Mouse (Mus musculus) gastrocnemius, adult 2 months (tissue): ENCODE results near the gene Dglucy. TPM values are rescaled to one million over a fixed set of nuclear protein-coding genes. Genes with fewer than 3 reads are reported as not detected.

ENCODE experiments used
- DNase-seq: peaks from one replicate; pipeline ENCODE4 v3.0.0; 2022
- H3K27ac ChIP-seq: fragments of 200-600 bp; 2 replicates; pipeline ENCODE4 v1.8.1; 2022; ENCODE audit warnings: mild to moderate bottlenecking
- H3K4me3 ChIP-seq: fragments of 200-600 bp; 2 replicates; pipeline ENCODE4 v1.8.1; 2022; ENCODE audit warnings: mild to moderate bottlenecking, moderate library complexity
- CTCF ChIP-seq: fragments of 200-600 bp; IDR thresholded peaks from 2 replicates; pipeline ENCODE4 v1.8.1; 2022; ENCODE audit warnings: antibody characterized with exemption, mild to moderate bottlenecking, moderate library complexity
- intact Hi-C: fragments of 180-260 bp; cut with DNase I; formaldehyde crosslinking; loops from one replicate; pipeline ENCODE4 v1.15.1; 2025
- total RNA-seq, 2 experiments: library from RNA; stranded (reverse); gene quantifications; 2 replicates each; pipeline ENCODE4 v1.2.3; 2021

The Dglucy gene
- total RNA-seq, 2 experiments from 2014 or later = 19.1 to 21.6 TPM

DNA sequence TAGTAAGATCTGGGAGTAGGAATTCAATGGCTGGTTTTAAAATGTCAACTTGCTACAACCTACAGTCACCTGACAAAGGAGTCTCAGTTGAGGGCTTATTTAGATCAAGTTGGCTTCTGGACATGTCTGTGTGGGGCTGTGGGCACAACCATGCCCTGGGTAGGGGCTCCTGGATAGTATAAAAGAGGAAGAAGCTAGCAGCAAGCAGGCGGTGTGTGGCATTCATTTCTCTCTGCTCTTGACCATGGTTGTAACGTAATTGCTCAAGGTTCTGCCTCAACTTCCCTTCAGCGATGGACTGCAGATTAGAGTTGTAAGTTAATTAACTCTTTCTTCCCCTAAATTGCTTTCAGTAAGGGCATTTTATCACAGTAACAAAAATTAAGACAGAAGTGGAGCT is 73.5 kb downstream of the Dglucy start:
- TF ChIP-seq CTCF = no peak
- no peak for DNase-seq
- Histone ChIP-seq H3K27ac (no peak overlapping the region), H3K4me3 (no peak overlapping the region)
- intact Hi-C loops = loop anchor here (10.0 kb wide), 1 partner anchor 182 kb away; no protein-coding TSS in a partner anchor

DNA sequence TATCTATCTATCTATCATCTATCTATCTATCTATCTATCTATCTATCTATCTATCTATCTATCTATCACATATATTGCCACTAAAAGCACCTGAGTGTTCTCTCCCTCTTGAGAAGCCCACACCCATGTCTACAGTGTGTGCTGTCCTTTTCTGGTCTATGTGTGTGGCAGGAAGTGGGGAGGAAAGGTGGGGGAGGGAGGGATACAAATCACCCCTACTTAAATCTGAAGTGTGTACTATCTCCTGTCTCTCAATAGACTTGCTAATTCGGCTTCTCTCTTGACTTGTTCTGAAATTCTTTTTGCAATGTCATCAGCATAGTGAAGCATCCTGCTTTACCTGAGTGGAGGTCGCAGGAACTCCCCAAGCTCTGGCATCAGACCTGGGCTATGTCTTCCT is 77.5 kb downstream of the Dglucy start:
- no peak for TF ChIP-seq CTCF

GRCm38 (mm10) chr12:100857791-100858190 is 78.9 kb downstream of the Dglucy start:
- intact Hi-C loops = loop anchor here (10.0 kb wide), 1 partner anchor 177 kb away; no protein-coding TSS in a partner anchor
- H3K4me3 ChIP-seq = no peak overlapping the region
- no peak for TF ChIP-seq CTCF

More for the DNA sequence above, 77.5 kb downstream of the Dglucy start:
- intact Hi-C loops = loop anchor here (10.0 kb wide), 1 partner anchor 178 kb away; no protein-coding TSS in a partner anchor
- Histone ChIP-seq H3K27ac (no peak overlapping the region), H3K4me3 (no peak overlapping the region)
- no peak for DNase-seq

GRCm38 (mm10) chr12:100862272-100862671 is 83.4 kb downstream of the Dglucy start:
- Histone ChIP-seq H3K4me3 (no peak overlapping the region), H3K27ac (no peak overlapping the region)
- intact Hi-C loops = no loop called here
- no peak for TF ChIP-seq CTCF
- DNase-seq = no peak

More at GRCm38 (mm10) chr12:100857791-100858190, 78.9 kb downstream of the Dglucy start:
- DNase-seq = no peak
- H3K27ac ChIP-seq = no peak overlapping the region

DNA sequence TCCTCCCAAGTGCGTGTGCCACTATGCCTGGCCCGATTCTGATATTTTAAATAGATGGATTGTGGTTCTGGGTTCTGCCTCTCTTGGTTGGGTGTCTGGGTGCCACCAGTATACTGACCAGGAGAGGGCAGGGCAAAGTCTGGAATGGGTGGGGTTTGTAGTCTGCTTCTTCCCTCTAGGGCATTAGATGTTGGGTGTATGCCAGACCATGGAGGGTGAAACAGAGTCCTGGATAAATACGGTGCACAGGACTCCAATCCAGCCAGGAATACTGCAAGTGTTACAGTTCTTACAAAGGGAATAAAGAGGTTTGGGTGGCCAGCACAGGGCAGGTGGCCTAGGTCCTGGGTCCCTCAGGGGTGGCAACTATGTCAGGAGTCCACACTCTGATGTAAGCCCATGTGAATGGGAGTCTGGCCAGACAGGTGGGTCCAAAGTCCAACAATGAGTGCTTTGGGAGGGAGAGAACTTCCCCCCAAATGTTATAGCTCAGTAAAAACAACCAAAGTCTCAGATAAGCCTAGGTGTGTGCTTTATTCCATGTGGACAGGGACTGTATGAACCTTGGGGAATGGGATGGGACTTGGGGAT is 84.1 kb downstream of the Dglucy start:
- DNase-seq = no peak

DNA sequence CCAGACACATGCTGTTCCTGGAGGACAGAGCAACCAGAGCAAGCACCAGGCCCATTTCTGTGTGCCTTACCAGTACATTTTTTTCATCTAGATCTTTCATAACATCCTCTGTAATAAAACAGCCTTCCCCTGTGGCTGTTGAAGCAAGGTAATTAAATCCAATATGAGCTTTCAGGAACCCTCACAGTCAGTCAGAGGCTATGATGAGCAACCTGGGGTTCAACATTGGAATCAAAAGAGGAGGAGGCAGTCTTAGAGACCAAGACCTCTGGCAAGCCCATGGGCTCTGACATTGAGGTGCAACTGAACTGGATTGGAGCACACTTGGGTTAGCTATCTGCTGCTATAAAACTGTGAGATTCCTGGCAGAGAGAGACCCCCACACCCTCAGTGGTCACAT is 86.2 kb downstream of the Dglucy start:
- DNase-seq = no peak
- Histone ChIP-seq H3K27ac (no peak overlapping the region), H3K4me3 (no peak overlapping the region)
- intact Hi-C loops = no loop called here
- TF ChIP-seq CTCF = no peak

More for the DNA sequence above, 84.1 kb downstream of the Dglucy start:
- Histone ChIP-seq H3K4me3 (no peak overlapping the region), H3K27ac (no peak overlapping the region)
- no peak for TF ChIP-seq CTCF
- intact Hi-C loops = no loop called here

DNA sequence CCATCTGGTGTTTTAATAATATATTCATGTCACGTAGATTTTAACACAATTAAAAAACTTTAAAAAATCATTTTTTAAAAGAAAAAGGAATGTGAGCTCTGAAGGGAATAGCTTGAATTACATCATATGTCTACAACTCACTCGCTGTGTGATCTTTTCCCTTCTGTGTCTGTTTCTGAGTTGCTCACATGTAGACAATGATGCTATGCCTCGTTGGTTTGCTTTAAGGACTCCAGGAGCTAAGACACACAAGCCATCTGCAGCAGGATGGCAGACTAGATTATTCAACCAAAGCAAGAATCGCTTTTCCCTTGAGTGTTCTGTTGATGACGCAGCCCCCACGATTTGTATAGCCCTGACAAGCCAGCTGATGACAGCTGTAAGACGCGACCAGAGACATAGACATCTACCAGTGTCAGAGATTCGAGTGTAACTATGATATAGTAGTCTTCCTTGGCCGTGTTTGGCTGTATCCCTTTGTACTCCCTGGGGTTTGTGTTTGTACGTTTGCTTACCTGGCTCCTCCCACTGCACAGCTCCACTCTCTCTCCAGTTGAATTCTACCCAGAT is 86.7 kb downstream of the Dglucy start:
- no peak overlapping the region for H3K27ac ChIP-seq
- intact Hi-C loops = no loop called here
- TF ChIP-seq CTCF = no peak
- DNase-seq = no peak
- H3K4me3 ChIP-seq = no peak overlapping the region

DNA sequence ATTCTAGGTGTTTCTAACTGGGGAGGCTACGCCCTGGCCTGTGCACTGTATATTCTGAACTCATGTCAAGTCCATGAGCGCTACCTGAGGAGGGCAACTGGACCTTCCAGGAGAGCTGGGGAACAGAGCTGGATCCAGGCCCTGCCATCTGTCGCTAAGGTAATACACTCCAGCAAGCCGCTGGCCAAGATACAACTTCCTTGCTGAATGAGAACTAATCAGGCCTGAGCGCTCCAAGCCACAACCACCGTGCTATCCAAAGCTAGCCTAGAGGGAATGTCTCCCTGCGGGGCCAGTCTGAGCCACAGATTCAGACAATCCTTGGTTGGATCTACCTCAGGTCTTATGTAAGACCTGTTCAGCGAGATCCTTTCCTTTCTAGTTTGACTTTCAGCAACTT is 88.2 kb downstream of the Dglucy start:
- no peak overlapping the region for H3K4me3 ChIP-seq
- TF ChIP-seq CTCF = no peak
- 0 out of 2 replicates have a peak overlapping the region, but pooled peaks have one; percentile 9 for H3K27ac ChIP-seq
- intact Hi-C loops = no loop called here
- DNase-seq = peak; percentile 84

DNA sequence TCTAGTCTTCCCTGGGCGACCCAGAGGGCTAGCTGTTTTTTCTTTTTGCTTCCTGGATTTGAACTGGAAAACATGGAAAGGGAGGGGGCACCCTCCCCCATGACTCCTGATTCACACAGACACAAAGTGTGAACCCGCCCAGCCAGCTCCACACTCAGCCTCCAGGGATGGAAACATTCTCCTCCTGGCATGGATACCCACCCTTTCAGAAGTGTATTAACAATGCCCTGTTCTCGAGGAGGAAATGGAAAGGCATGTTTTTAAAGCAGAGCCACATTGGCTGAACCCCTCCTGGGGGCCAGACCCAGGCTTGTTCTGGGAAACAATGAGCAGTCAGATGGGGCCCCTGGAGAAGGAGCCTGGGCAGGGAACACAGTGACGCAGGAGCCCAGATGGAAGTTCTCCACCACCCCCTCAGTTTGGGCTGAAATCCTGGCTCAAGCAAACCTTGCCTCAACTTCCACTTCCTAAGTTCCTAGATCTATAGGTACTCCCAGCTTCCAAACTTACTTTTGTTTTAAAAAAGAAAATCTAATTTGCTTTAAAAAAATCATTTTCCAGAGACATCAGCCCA is 89.3 kb downstream of the Dglucy start:
- no peak for TF ChIP-seq CTCF
- H3K27ac ChIP-seq = no peak overlapping the region
- H3K4me3 ChIP-seq = no peak overlapping the region
- intact Hi-C loops = no loop called here
- no peak for DNase-seq

- no peak overlapping the region for H3K27ac ChIP-seq
- intact Hi-C loops = no loop called here
- TF ChIP-seq CTCF = no peak
- no peak overlapping the region for H3K4me3 ChIP-seq
- no peak for DNase-seq
Measured at GRCm38 (mm10) chr12:100871234-100871633, 92.4 kb downstream of the Dglucy start.

DNA sequence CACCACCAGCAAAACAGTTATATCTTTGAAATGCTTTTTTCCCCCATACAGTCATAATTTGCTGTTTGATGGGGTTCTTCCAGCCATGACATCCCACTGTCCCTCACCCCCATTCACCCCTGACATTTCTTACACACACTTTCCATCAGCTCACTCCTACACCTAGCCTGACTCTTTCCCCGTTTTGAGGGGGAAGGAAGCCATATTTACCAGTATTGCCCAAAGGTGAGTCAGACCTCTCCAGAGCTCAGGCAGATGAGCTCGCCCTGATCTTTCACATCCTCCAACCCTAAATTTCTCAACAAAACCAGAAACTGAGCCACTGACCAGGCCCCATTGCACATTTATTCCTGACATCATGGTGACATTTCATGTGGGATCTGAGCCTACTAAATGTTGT is 93.0 kb downstream of the Dglucy start:
- no peak overlapping the region for H3K4me3 ChIP-seq
- no peak for TF ChIP-seq CTCF
- no peak overlapping the region for H3K27ac ChIP-seq
- intact Hi-C loops = no loop called here
- no peak for DNase-seq

DNA sequence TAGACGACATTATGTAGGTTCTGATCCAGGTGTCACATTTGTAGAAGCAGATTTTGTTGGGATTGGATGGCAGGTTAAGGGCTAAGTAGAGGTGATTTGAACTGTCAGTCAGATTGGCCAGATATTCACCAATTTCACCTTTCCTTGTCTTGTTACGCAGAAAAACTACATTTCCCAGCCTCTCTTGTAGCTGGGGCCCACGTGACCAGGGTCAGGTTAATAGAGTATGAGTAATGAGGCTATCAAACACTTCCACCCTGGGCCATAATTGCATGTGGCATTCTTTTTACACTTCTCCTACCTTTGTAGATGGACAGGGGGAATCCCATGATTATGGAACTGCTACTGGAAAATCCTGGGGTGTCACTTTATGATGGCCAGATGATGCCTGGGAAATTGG is 94.8 kb downstream of the Dglucy start:
- TF ChIP-seq CTCF = no peak

DNA sequence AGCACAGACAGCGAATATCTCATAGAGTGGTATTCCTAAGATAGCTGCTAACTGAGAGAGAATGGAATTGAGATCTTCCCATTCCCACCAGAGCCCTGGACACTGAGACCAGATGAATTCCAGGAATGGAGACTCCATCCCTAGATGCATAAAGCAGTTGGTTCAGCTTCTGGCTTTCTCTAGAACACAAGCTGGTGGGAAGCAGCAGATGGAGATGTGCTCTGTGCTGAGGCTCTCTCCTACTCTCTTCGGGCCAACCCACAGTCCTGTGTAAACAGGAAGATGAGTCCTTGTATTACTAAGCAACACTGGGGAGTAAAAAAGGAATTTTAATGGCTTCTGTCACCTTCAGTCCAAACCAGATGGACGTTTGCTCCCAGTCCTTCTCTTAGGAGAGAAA is 96.7 kb downstream of the Dglucy start:
- TF ChIP-seq CTCF = no peak
- intact Hi-C loops = no loop called here
- no peak for DNase-seq
- Histone ChIP-seq H3K27ac (no peak overlapping the region), H3K4me3 (no peak overlapping the region)

More for the DNA sequence above, 94.8 kb downstream of the Dglucy start:
- DNase-seq = no peak
- intact Hi-C loops = no loop called here
- H3K27ac ChIP-seq = no peak overlapping the region
- no peak overlapping the region for H3K4me3 ChIP-seq

GRCm38 (mm10) chr12:100875960-100876359 is 97.1 kb downstream of the Dglucy start:
- no peak for DNase-seq
- H3K4me3 ChIP-seq = no peak overlapping the region
- no peak for TF ChIP-seq CTCF
- H3K27ac ChIP-seq = no peak overlapping the region
- intact Hi-C loops = no loop called here
